Mouse (Mus musculus): Measurements from ENCODE around the gene Tpo.

The Tpo gene

GRCm38 (mm10) chr12:30039565-30039964 is 92.9 kb downstream of the Tpo start:
- Histone ChIP-seq H3K4me3 (replicated peaks; ENCODE audit: low read length) (no peak overlapping the region), H3K4me1 (replicated peaks; ENCODE audit: low read depth, low read length) (no peaks in the 10 kb centered on the region), H3K36me3 (ENCODE audit: insufficient read depth, low read length) (no peaks in the 10 kb centered on the region), H3K9me3 (ENCODE audit: low read length) (no peaks in the 10 kb centered on the region), H3K27me3 (ENCODE audit: insufficient read depth, low read length) (no peaks in the 10 kb centered on the region)
- TF ChIP-seq POU5F1 (IDR thresholded peaks at IDR 0.05; ENCODE audit: borderline replicate concordance, low read length) (no peak), CTCF (conservative IDR thresholded peaks at IDR 0.05; ENCODE audit: low read length) (peak; percentile 64)

- Histone ChIP-seq H3K4me3 (replicated peaks; ENCODE audit: low read length) (no peak overlapping the region), H3K27me3 (ENCODE audit: insufficient read depth, low read length) (no peaks in the 10 kb centered on the region), H3K9me3 (ENCODE audit: low read length) (no peaks in the 10 kb centered on the region), H3K4me1 (replicated peaks; ENCODE audit: low read depth, low read length) (no peaks in the 10 kb centered on the region), H3K36me3 (ENCODE audit: insufficient read depth, low read length) (no peaks in the 10 kb centered on the region)
- TF ChIP-seq NANOG (IDR thresholded peaks at IDR 0.05; ENCODE audit: borderline replicate concordance, low read length) (no peak), CTCF (conservative IDR thresholded peaks at IDR 0.05; ENCODE audit: low read length) (no peak), POU5F1 (IDR thresholded peaks at IDR 0.05; ENCODE audit: borderline replicate concordance, low read length) (no peak)
Observed at GRCm38 (mm10) chr12:30036569-30037055, 95.8 kb downstream of the Tpo start.

- Histone ChIP-seq H3K4me3 (replicated peaks; ENCODE audit: low read length) (no peak overlapping the region), H3K9me3 (ENCODE audit: low read length) (no peaks in the 10 kb centered on the region), H3K27me3 (ENCODE audit: insufficient read depth, low read length) (no peaks in the 10 kb centered on the region), H3K36me3 (ENCODE audit: insufficient read depth, low read length) (no peaks in the 10 kb centered on the region), H3K4me1 (replicated peaks; ENCODE audit: low read depth, low read length) (no peaks in the 10 kb centered on the region)
- no peak for TF ChIP-seq CTCF (conservative IDR thresholded peaks at IDR 0.05; ENCODE audit: low read length)
Observed at GRCm38 (mm10) chr12:30035841-30036568, 96.4 kb downstream of the Tpo start.

GRCm38 (mm10) chr12:30035406-30035805 is 97.0 kb downstream of the Tpo start:
- Histone ChIP-seq H3K4me1 (replicated peaks; ENCODE audit: low read depth, low read length) (no peaks in the 10 kb centered on the region), H3K4me3 (replicated peaks; ENCODE audit: low read length) (no peak overlapping the region), H3K36me3 (ENCODE audit: insufficient read depth, low read length) (no peaks in the 10 kb centered on the region), H3K9me3 (ENCODE audit: low read length) (no peaks in the 10 kb centered on the region), H3K27me3 (ENCODE audit: insufficient read depth, low read length) (no peaks in the 10 kb centered on the region)
- TF ChIP-seq NANOG (IDR thresholded peaks at IDR 0.05; ENCODE audit: borderline replicate concordance, low read length) (no peak), POU5F1 (IDR thresholded peaks at IDR 0.05; ENCODE audit: borderline replicate concordance, low read length) (no peak), CTCF (conservative IDR thresholded peaks at IDR 0.05; ENCODE audit: low read length) (no peak)

- H3K4me1 ChIP-seq (replicated peaks; ENCODE audit: low read depth, low read length) = no peaks in the 10 kb centered on the region
- no peaks in the 10 kb centered on the region for H3K9me3 ChIP-seq (ENCODE audit: low read length)
- H3K27me3 ChIP-seq (ENCODE audit: insufficient read depth, low read length) = no peaks in the 10 kb centered on the region
- TF ChIP-seq POU5F1 (IDR thresholded peaks at IDR 0.05; ENCODE audit: borderline replicate concordance, low read length) (no peak), CTCF (conservative IDR thresholded peaks at IDR 0.05; ENCODE audit: low read length) (no peak), NANOG (IDR thresholded peaks at IDR 0.05; ENCODE audit: borderline replicate concordance, low read length) (no peak)
- no peaks in the 10 kb centered on the region for H3K36me3 ChIP-seq (ENCODE audit: insufficient read depth, low read length)
- no peak overlapping the region for H3K4me3 ChIP-seq (replicated peaks; ENCODE audit: low read length)
Observed at GRCm38 (mm10) chr12:30034681-30035080, 97.7 kb downstream of the Tpo start.

GRCm38 (mm10) chr12:30030571-30030970 is 101.9 kb downstream of the Tpo start:
- H3K4me3 ChIP-seq (replicated peaks; ENCODE audit: low read length) = no peak overlapping the region
- H3K9me3 ChIP-seq (ENCODE audit: low read length) = no peaks in the 10 kb centered on the region
- no peaks in the 10 kb centered on the region for H3K4me1 ChIP-seq (replicated peaks; ENCODE audit: low read depth, low read length)
- no peaks in the 10 kb centered on the region for H3K36me3 ChIP-seq (ENCODE audit: insufficient read depth, low read length)
- no peaks in the 10 kb centered on the region for H3K27me3 ChIP-seq (ENCODE audit: insufficient read depth, low read length)
- TF ChIP-seq POU5F1 (IDR thresholded peaks at IDR 0.05; ENCODE audit: borderline replicate concordance, low read length) = no peak
- no peak for TF ChIP-seq CTCF (conservative IDR thresholded peaks at IDR 0.05; ENCODE audit: low read length)
- no peak for TF ChIP-seq NANOG (IDR thresholded peaks at IDR 0.05; ENCODE audit: borderline replicate concordance, low read length)

GRCm38 (mm10) chr12:30029111-30029510 is 103.3 kb downstream of the Tpo start:
- Histone ChIP-seq H3K4me1 (replicated peaks; ENCODE audit: low read depth, low read length) (no peaks in the 10 kb centered on the region), H3K9me3 (ENCODE audit: low read length) (no peaks in the 10 kb centered on the region), H3K4me3 (replicated peaks; ENCODE audit: low read length) (no peak overlapping the region), H3K36me3 (ENCODE audit: insufficient read depth, low read length) (no peaks in the 10 kb centered on the region), H3K27me3 (ENCODE audit: insufficient read depth, low read length) (no peaks in the 10 kb centered on the region)
- no peak for TF ChIP-seq POU5F1 (IDR thresholded peaks at IDR 0.05; ENCODE audit: borderline replicate concordance, low read length)
- TF ChIP-seq NANOG (IDR thresholded peaks at IDR 0.05; ENCODE audit: borderline replicate concordance, low read length) = no peak

GRCm38 (mm10) chr12:30027721-30028340 is 104.6 kb downstream of the Tpo start:
- TF ChIP-seq CTCF (conservative IDR thresholded peaks at IDR 0.05; ENCODE audit: low read length) (no peak), POU5F1 (IDR thresholded peaks at IDR 0.05; ENCODE audit: borderline replicate concordance, low read length) (no peak), NANOG (IDR thresholded peaks at IDR 0.05; ENCODE audit: borderline replicate concordance, low read length) (no peak)

More at GRCm38 (mm10) chr12:30027721-30028340, 104.6 kb downstream of the Tpo start:
- Histone ChIP-seq H3K36me3 (ENCODE audit: insufficient read depth, low read length) (no peaks in the 10 kb centered on the region), H3K4me1 (replicated peaks; ENCODE audit: low read depth, low read length) (no peaks in the 10 kb centered on the region), H3K4me3 (replicated peaks; ENCODE audit: low read length) (no peak overlapping the region), H3K9me3 (ENCODE audit: low read length) (no peaks in the 10 kb centered on the region), H3K27me3 (ENCODE audit: insufficient read depth, low read length) (no peaks in the 10 kb centered on the region)

Data from E14TG2a.4 (cell line).